Mouse (Mus musculus): ENCODE measurements around the gene Olfr361. TPM values are rescaled to one million over a fixed set of nuclear protein-coding genes. Genes with fewer than 3 reads are reported as not detected.
"Not testable (repeated sequence)": the region's sequence is repeated elsewhere in the genome, so short reads cannot be mapped to it uniquely, and the experiment has no call there.

The Olfr361 gene
- not detected in 2 replicates for polyA plus RNA-seq (2012; rRNA removed)

GRCm38 (mm10) chr2:37089190-37089589 is at the start of gene Olfr361:
Gene Olfr361 (minus strand): TSS chr2:37089290.
- H3K27ac ChIP-seq (ENCODE audit: insufficient read depth, low read length); H3K4me1 ChIP-seq (ENCODE audit: control insufficient read depth, insufficient read depth, low read length); H3K4me3 ChIP-seq (replicated peaks; ENCODE audit: insufficient read depth, low read depth, low read length); H3K27me3 ChIP-seq (ENCODE audit: control insufficient read depth, insufficient read depth, low read length); DNase-seq: not testable (repeated sequence)
- WGBS: 72% methylated on average over 1 of the region's 1 CpGs

GRCm38 (mm10) chr2:37117810-37118209 is 28.7 kb upstream of the Olfr361 start, which contains the start of gene Olfr362:
Gene Olfr362 (minus strand): TSS chr2:37117910.
- no peak within 1 kb of the TSS for H3K27ac ChIP-seq (ENCODE audit: insufficient read depth, low read length)
- H3K27me3 ChIP-seq (ENCODE audit: control insufficient read depth, insufficient read depth, low read length): no peaks in the 10 kb centered on the region
- no peak for TF ChIP-seq POLR2A (IDR thresholded peaks at IDR 0.05; ENCODE audit: borderline replicate concordance, insufficient read depth, low read length)
- no peak for TF ChIP-seq CTCF (IDR thresholded peaks at IDR 0.05; ENCODE audit: borderline replicate concordance, insufficient read depth, low read depth, low read length)
- no peak within 1 kb of the TSS for H3K4me3 ChIP-seq (replicated peaks; ENCODE audit: insufficient read depth, low read depth, low read length)
- 97% methylated on average over 1 of the region's 1 CpGs for WGBS
- no peaks in the 10 kb centered on the region for H3K4me1 ChIP-seq (ENCODE audit: control insufficient read depth, insufficient read depth, low read length)
- no peak for DNase-seq

GRCm38 (mm10) chr2:37065446-37065845 is 23.6 kb downstream of the Olfr361 start, which contains the start of gene Olfr360:
Gene Olfr360 (plus strand): TSS chr2:37065746.
- no peaks in the 10 kb centered on the region for H3K27me3 ChIP-seq (ENCODE audit: control insufficient read depth, insufficient read depth, low read length)
- no peaks in the 10 kb centered on the region for H3K4me1 ChIP-seq (ENCODE audit: control insufficient read depth, insufficient read depth, low read length)
- DNase-seq: no peak
- TF ChIP-seq POLR2A (IDR thresholded peaks at IDR 0.05; ENCODE audit: borderline replicate concordance, insufficient read depth, low read length) (no peak), CTCF (IDR thresholded peaks at IDR 0.05; ENCODE audit: borderline replicate concordance, insufficient read depth, low read depth, low read length) (no peak)
- H3K27ac ChIP-seq (ENCODE audit: insufficient read depth, low read length): no peak within 1 kb of the TSS
- H3K4me3 ChIP-seq (replicated peaks; ENCODE audit: insufficient read depth, low read depth, low read length): no peak within 1 kb of the TSS

Other genes with a start within 250 kb of the Olfr361 start
- not detected in 2 replicates for gene Olfr350, start 243.0 kb downstream of the Olfr361 start, polyA plus RNA-seq (2012; rRNA removed)
- not detected in 2 replicates for gene Olfr351, start 226.6 kb downstream of the Olfr361 start, polyA plus RNA-seq (2012; rRNA removed)
- not detected in 2 replicates for gene Olfr352, start 220.8 kb downstream of the Olfr361 start, polyA plus RNA-seq (2012; rRNA removed)
- not detected in 2 replicates for gene Olfr353, start 196.4 kb downstream of the Olfr361 start, polyA plus RNA-seq (2012; rRNA removed)
- gene Olfr354, start 183.6 kb downstream of the Olfr361 start, polyA plus RNA-seq (2012; rRNA removed): not detected in 2 replicates
- not detected in 2 replicates for gene Olfr355, start 160.4 kb downstream of the Olfr361 start, polyA plus RNA-seq (2012; rRNA removed)
- gene Olfr356, start 152.2 kb downstream of the Olfr361 start, polyA plus RNA-seq (2012; rRNA removed): not detected in 2 replicates
- gene Olfr357, start 95.5 kb downstream of the Olfr361 start, polyA plus RNA-seq (2012; rRNA removed): not detected in 2 replicates
- not detected in 2 replicates for gene Olfr358, start 80.0 kb downstream of the Olfr361 start, polyA plus RNA-seq (2012; rRNA removed)
- gene Olfr360, start 23.5 kb downstream of the Olfr361 start, polyA plus RNA-seq (2012; rRNA removed): not detected in 2 replicates
- gene Olfr362, start 28.6 kb upstream of the Olfr361 start, polyA plus RNA-seq (2012; rRNA removed): not detected in 2 replicates
- not detected in 2 replicates for gene Olfr364-ps1, start 50.0 kb upstream of the Olfr361 start, polyA plus RNA-seq (2012; rRNA removed)
- gene Olfr365, start 98.9 kb upstream of the Olfr361 start, polyA plus RNA-seq (2012; rRNA removed): not detected in 2 replicates
- gene Olfr366, start 122.3 kb upstream of the Olfr361 start, polyA plus RNA-seq (2012; rRNA removed): not detected in 2 replicates
- gene Olfr368, start 237.2 kb upstream of the Olfr361 start, polyA plus RNA-seq (2012; rRNA removed): not detected in 2 replicates